Mouse (Mus musculus) forebrain, embryonic 11.5 days (tissue): ENCODE results near the gene Dact1. TPM values are rescaled to one million over a fixed set of nuclear protein-coding genes. Genes with fewer than 3 reads are reported as not detected.

Source experiments
- ATAC-seq: fragments of 200-750 bp; cut with Nextera tagmentation; replicated peaks from 2 replicates; pipeline ENCODE4 v1.8.0; 2017; ENCODE audit warnings: moderate TSS enrichment; ENCODE audit not compliant: low FRiP score
- DNase-seq: peaks from one replicate; pipeline ENCODE4 v3.0.0-alpha.2; 2017; ENCODE audit warnings: low spot score
- H3K27ac ChIP-seq: fragments of 300-500 bp; sonication (generic); 2 replicates; pipeline ENCODE4 v1.5.1; 2014; ENCODE audit warnings: low read depth, low read length
- H3K27me3 ChIP-seq: fragments of 300-500 bp; sonication (generic); 2 replicates; pipeline ENCODE4 v1.6.1; 2014; ENCODE audit warnings: mild to moderate bottlenecking, low read length, mixed read lengths; ENCODE audit not compliant: control insufficient read depth, insufficient read depth
- H3K36me3 ChIP-seq: fragments of 300-500 bp; sonication (generic); 2 replicates; pipeline ENCODE4 v1.6.1; 2014; ENCODE audit warnings: mild to moderate bottlenecking, low read length, moderate library complexity, mixed read lengths; ENCODE audit not compliant: control insufficient read depth, insufficient read depth
- H3K4me1 ChIP-seq: fragments of 300-500 bp; sonication (generic); replicated peaks from 2 replicates; pipeline ENCODE4 v1.6.1; 2014; ENCODE audit warnings: low read length, mixed read lengths; ENCODE audit not compliant: control insufficient read depth, insufficient read depth
- H3K4me2 ChIP-seq: fragments of 300-500 bp; sonication (generic); 2 replicates; pipeline ENCODE4 v1.6.1; 2014; ENCODE audit warnings: low read depth, mild to moderate bottlenecking, low read length, moderate library complexity, mixed read lengths; ENCODE audit not compliant: severe bottlenecking
- H3K4me3 ChIP-seq: fragments of 300-500 bp; sonication (generic); 2 replicates; pipeline ENCODE4 v1.5.1; 2014; ENCODE audit warnings: low read depth, low read length
- H3K9ac ChIP-seq: fragments of 300-500 bp; sonication (generic); 2 replicates; pipeline ENCODE4 v1.6.1; 2014; ENCODE audit warnings: low read length
- H3K9me3 ChIP-seq: fragments of 300-500 bp; sonication (generic); 2 replicates; pipeline ENCODE4 v1.6.1; 2016; ENCODE audit warnings: low read length, mixed read lengths; ENCODE audit not compliant: control insufficient read depth
- WGBS: fragments of 180-500 bp; shearing (Covaris S2); extraction: QIAGEN DNeasy Blood & Tissue Kit; methylation state at CpG from one replicate; pipeline ENCODE4 v1.1.7; 2014; 5-methylcytosine and 5-hydroxymethylcytosine counted together
- polyA plus RNA-seq: library from polyadenylated mRNA; unstranded; fragments of >200 nt; fragmentation: Nextera tagmentation; extraction: Ambion mirVana; gene quantifications from 2 replicates; pipeline ENCODE4 v1.2.1, GENCODE M21; 2014

Dact1 gene
- polyA plus RNA-seq, 1 experiment from 2014 or later, result 11.0 TPM

DNA sequence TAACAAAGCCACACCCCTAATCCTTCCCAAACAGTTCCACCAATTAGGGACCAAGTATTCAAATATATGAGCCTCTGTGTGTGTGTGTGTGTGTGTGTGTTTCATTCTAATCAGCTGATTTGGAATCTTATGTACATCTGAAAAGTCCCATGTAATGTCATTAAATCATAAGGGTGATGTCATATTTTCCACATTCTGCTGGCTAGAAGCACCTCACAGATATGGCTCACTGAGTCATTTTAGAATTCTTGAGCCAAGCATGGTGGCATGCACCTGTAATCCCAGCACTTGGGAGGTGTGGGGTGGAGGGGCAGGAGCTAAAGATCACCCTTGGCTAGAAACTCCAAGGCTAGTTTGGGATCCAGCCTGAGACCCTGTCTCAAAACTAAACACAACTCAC is 24.3 kb upstream of the Dact1 start:
- no peaks in the 10 kb centered on the region; the same call in 1 of the 2 replicates for H3K9me3 ChIP-seq
- H3K9ac ChIP-seq, result no peak overlapping the region
- H3K27ac ChIP-seq, result no peak overlapping the region
- ATAC-seq (no peak), DNase-seq (no peak)
- H3K4me1 ChIP-seq, result no peaks in the 10 kb centered on the region
- no peaks in the 10 kb centered on the region for H3K36me3 ChIP-seq
- no peak overlapping the region for H3K4me2 ChIP-seq
- no peaks in the 10 kb centered on the region for H3K27me3 ChIP-seq
- H3K4me3 ChIP-seq, result no peak overlapping the region

GRCm38 (mm10) chr12:71290460-71290859 is 19.2 kb upstream of the Dact1 start:
- 64% methylated on average over 2 of the region's 2 CpGs for WGBS
- DNase-seq (no peak), ATAC-seq (no peak)

DNA sequence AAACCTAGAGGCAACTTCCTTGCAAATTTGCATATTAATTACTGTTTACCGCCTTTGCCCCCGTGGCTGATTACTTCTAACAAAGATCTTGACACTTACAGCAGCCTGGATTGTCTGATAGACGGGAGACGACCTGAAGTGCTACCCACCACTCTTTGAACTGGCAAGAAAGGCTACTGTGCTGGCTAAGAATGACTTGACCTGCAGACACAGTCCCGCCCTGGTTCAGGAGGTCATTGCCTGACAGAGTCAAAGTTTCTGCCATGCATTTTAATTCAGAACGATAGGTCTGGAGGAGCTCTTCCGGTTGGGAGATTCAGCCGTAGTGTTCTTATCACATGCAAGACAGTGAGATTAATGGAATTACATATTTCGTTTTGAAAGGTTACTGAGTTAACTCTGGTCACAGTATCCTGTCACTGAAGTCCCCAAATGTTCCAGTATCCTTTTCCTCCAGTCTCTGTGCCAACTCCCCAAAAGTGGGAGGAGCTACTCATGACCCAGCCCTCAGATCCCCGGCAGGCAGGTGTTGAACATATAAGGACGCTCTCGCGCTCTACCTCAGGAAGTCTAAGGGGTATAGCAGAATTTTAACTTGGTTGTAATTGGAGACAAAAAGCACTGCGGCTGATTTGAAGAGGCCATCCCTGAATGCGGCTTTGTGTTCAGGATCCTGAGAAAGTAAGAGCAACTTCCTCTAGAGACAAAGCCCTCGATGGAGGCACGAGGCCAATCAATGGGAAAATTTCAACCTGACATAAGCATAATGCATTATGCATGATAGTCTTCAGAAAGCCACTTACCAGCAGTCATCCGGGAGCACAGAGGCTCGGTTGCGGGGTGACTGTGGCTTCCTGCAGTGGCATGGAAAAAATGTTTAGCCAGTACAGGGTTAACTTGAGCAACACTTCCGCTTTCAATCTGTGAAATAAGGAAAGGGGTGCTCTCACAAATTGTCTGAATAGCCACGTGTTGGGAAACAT is 15.4 kb upstream of the Dact1 start:
- Histone ChIP-seq H3K36me3 (no peaks in the 10 kb centered on the region), H3K27me3 (no peaks in the 10 kb centered on the region), H3K4me2 (peak overlapping the region; percentile 19; the same call in 1 of the 2 replicates), H3K9ac (no peak overlapping the region), H3K27ac (no peak overlapping the region), H3K4me1 (no peaks in the 10 kb centered on the region; the same call in 1 of the 2 replicates), H3K4me3 (no peak overlapping the region), H3K9me3 (no peaks in the 10 kb centered on the region)
- DNase-seq, result no peak
- 0 out of 2 replicates have a peak, but pooled peaks have one; percentile 15 for ATAC-seq
- WGBS, result 25% methylated on average over 22 of the region's 22 CpGs

More at GRCm38 (mm10) chr12:71290460-71290859, 19.2 kb upstream of the Dact1 start:
- H3K4me1 ChIP-seq, result no peaks in the 10 kb centered on the region; the same call in 1 of the 2 replicates
- H3K9ac ChIP-seq, result no peak overlapping the region
- H3K9me3 ChIP-seq, result no peaks in the 10 kb centered on the region
- H3K27ac ChIP-seq, result no peak overlapping the region
- no peaks in the 10 kb centered on the region for H3K36me3 ChIP-seq
- H3K27me3 ChIP-seq, result no peaks in the 10 kb centered on the region
- H3K4me3 ChIP-seq, result no peak overlapping the region
- H3K4me2 ChIP-seq, result no peak overlapping the region

GRCm38 (mm10) chr12:71296849-71297535 is 12.7 kb upstream of the Dact1 start:
- Histone ChIP-seq H3K4me1 (no peaks in the 10 kb centered on the region; the same call in 1 of the 2 replicates), H3K4me2 (no peak overlapping the region), H3K36me3 (no peaks in the 10 kb centered on the region), H3K9me3 (no peaks in the 10 kb centered on the region), H3K27me3 (no peaks in the 10 kb centered on the region; the same call in 1 of the 2 replicates), H3K9ac (no peak overlapping the region), H3K4me3 (no peak overlapping the region), H3K27ac (no peak overlapping the region)
- DNase-seq (no peak), ATAC-seq (no peak)
- WGBS, result 42% methylated on average over 8 of the region's 8 CpGs

GRCm38 (mm10) chr12:71310068-71310931 is 616 bp downstream of the Dact1 start:
- ATAC-seq (peak; percentile 9), DNase-seq (peak; percentile 77)
- Histone ChIP-seq H3K4me1 (peaks cover 4% of the 10 kb centered on the region; the same call in 1 of the 2 replicates), H3K27me3 (no peaks in the 10 kb centered on the region), H3K9me3 (no peaks in the 10 kb centered on the region), H3K27ac (0 out of 2 replicates have a peak overlapping the region, but pooled peaks have one; percentile 46), H3K4me2 (peak overlapping the region; percentile 90), H3K9ac (peak overlapping the region; percentile 75), H3K4me3 (peak overlapping the region; percentile 74), H3K36me3 (no peaks in the 10 kb centered on the region)
- WGBS, result under 1% methylated on average over 49 of the region's 56 CpGs

GRCm38 (mm10) chr12:71311237-71311887 is 1.7 kb downstream of the Dact1 start:
- no peak for DNase-seq

GRCm38 (mm10) chr12:71318239-71318638 is 8.6 kb downstream of the Dact1 start:
- H3K9ac ChIP-seq, result no peak overlapping the region
- no peak for DNase-seq
- H3K4me2 ChIP-seq, result no peak overlapping the region
- H3K36me3 ChIP-seq, result peaks cover 7% of the 10 kb centered on the region; the same call in 1 of the 2 replicates
- 76% methylated on average over 40 of the region's 40 CpGs for WGBS
- H3K4me1 ChIP-seq, result no peaks in the 10 kb centered on the region
- ATAC-seq, result no peak
- H3K9me3 ChIP-seq, result peaks cover 6% of the 10 kb centered on the region; the same call in 1 of the 2 replicates
- no peak overlapping the region for H3K4me3 ChIP-seq
- no peaks in the 10 kb centered on the region for H3K27me3 ChIP-seq
- no peak overlapping the region for H3K27ac ChIP-seq

More at GRCm38 (mm10) chr12:71311237-71311887, 1.7 kb downstream of the Dact1 start:
- Histone ChIP-seq H3K9me3 (no peaks in the 10 kb centered on the region), H3K36me3 (no peaks in the 10 kb centered on the region), H3K4me1 (peaks cover 4% of the 10 kb centered on the region; the same call in 1 of the 2 replicates), H3K27ac (no peak overlapping the region), H3K4me2 (peak overlapping the region; percentile 90; the same call in 1 of the 2 replicates), H3K4me3 (peak overlapping the region; percentile 74), H3K9ac (0 out of 2 replicates have a peak overlapping the region, but pooled peaks have one; percentile 28), H3K27me3 (no peaks in the 10 kb centered on the region)
- no peak for ATAC-seq
- WGBS, result 42% methylated on average over 13 of the region's 13 CpGs
